Mouse (Mus musculus): ENCODE data around the gene Pdk4. TPM values are rescaled to one million over a fixed set of nuclear protein-coding genes. Genes with fewer than 3 reads are reported as not detected.

Gene Pdk4
- total and polyA plus RNA-seq, 3 experiments, result not detected

GRCm38 (mm10) chr6:5509303-5509702, 13.2 kb upstream of the Pdk4 start:
- Histone ChIP-seq H3K27ac (ENCODE audit: control insufficient read depth, low read depth, low read length) (no peak overlapping the region), H3K36me3 (ENCODE audit: control insufficient read depth in 1 of 2, insufficient read depth in 2 of 2, low read length in 2 of 2) (no peaks in the 10 kb centered on the region), H3K9me3 (replicated peaks; ENCODE audit: insufficient read depth, low read length) (no peaks in the 10 kb centered on the region), H3K27me3 (ENCODE audit: control insufficient read depth in 1 of 2, insufficient read depth in 2 of 2, low read length in 2 of 2) (no peaks in the 10 kb centered on the region), H3K4me3 (ENCODE audit: control insufficient read depth in 1 of 2, insufficient read depth in 1 of 2, low read depth in 2 of 2, low read length in 2 of 2) (no peak overlapping the region), H3K79me2 (ENCODE audit: control insufficient read depth, insufficient read depth, low read length, poor library complexity) (no peaks in the 10 kb centered on the region), H3K9ac (ENCODE audit: control insufficient read depth, low read depth, low read length, poor library complexity, severe bottlenecking) (no peak overlapping the region), H3K4me1 (ENCODE audit: control insufficient read depth in 1 of 2, insufficient read depth in 2 of 2, low read length in 2 of 2) (no peaks in the 10 kb centered on the region)
- TF ChIP-seq MAX (IDR thresholded peaks at IDR 0.05; ENCODE audit: low read length) (no peak), CHD2 (IDR thresholded peaks at IDR 0.05; ENCODE audit: low read length) (no peak), JUND (IDR thresholded peaks at IDR 0.05; ENCODE audit: low read depth, low read length) (no peak), ELF1 (IDR thresholded peaks at IDR 0.05; ENCODE audit: low read depth, low read length) (no peak), NELFE (IDR thresholded peaks at IDR 0.05; ENCODE audit: low read depth, low read length) (no peak), CTCF (IDR thresholded peaks at IDR 0.05 in 2 of 3, conservative IDR thresholded peaks at IDR 0.05 in 1 of 3; ENCODE audit: control insufficient read depth in 1 of 3, insufficient read depth in 1 of 3, low read depth in 2 of 3, low read length in 3 of 3, poor library complexity in 1 of 3, severe bottlenecking in 1 of 3) (no peak)
- no peak for DNase-seq (ENCODE audit: low read depth, low spot score)

GRCm38 (mm10) chr6:5507821-5508220, 11.7 kb upstream of the Pdk4 start:
- H3K9ac ChIP-seq (ENCODE audit: control insufficient read depth, low read depth, low read length, poor library complexity, severe bottlenecking), result no peak overlapping the region
- no peak overlapping the region for H3K4me3 ChIP-seq (ENCODE audit: control insufficient read depth in 1 of 2, insufficient read depth in 1 of 2, low read depth in 2 of 2, low read length in 2 of 2)
- H3K79me2 ChIP-seq (ENCODE audit: control insufficient read depth, insufficient read depth, low read length, poor library complexity), result no peaks in the 10 kb centered on the region
- no peaks in the 10 kb centered on the region for H3K36me3 ChIP-seq (ENCODE audit: control insufficient read depth in 1 of 2, insufficient read depth in 2 of 2, low read length in 2 of 2)
- no peaks in the 10 kb centered on the region for H3K4me1 ChIP-seq (ENCODE audit: control insufficient read depth in 1 of 2, insufficient read depth in 2 of 2, low read length in 2 of 2)
- TF ChIP-seq MYC (IDR thresholded peaks at IDR 0.05; ENCODE audit: low read depth, low read length) (no peak), NELFE (IDR thresholded peaks at IDR 0.05; ENCODE audit: low read depth, low read length) (no peak), SMC3 (IDR thresholded peaks at IDR 0.05; ENCODE audit: low read depth, low read length) (no peak), HCFC1 (IDR thresholded peaks at IDR 0.05; ENCODE audit: low read depth, low read length) (no peak), ZKSCAN1 (IDR thresholded peaks at IDR 0.05; ENCODE audit: low read depth, low read length) (no peak), POLR2AphosphoS2 (IDR thresholded peaks at IDR 0.05; ENCODE audit: low read length) (no peak), USF1 (IDR thresholded peaks at IDR 0.05; ENCODE audit: low read depth, low read length) (no peak), MAX (IDR thresholded peaks at IDR 0.05; ENCODE audit: low read length) (no peak), GATA1 (IDR thresholded peaks at IDR 0.05; ENCODE audit: low read depth, low read length) (no peak), CHD2 (IDR thresholded peaks at IDR 0.05; ENCODE audit: low read length) (no peak), ELF1 (IDR thresholded peaks at IDR 0.05; ENCODE audit: low read depth, low read length) (no peak), CHD1 (IDR thresholded peaks at IDR 0.05; ENCODE audit: low read depth, low read length) (no peak), UBTF (IDR thresholded peaks at IDR 0.05; ENCODE audit: borderline replicate concordance, insufficient read depth, low read depth, low read length) (no peak), EP300 (IDR thresholded peaks at IDR 0.05; ENCODE audit: low read depth in 1 of 2, low read length in 2 of 2) (no peak), E2F4 (IDR thresholded peaks at IDR 0.05; ENCODE audit: borderline replicate concordance, low read depth, low read length) (no peak), NRF1 (IDR thresholded peaks at IDR 0.05; ENCODE audit: insufficient read depth, low read depth, low read length, poor library complexity, severe bottlenecking) (no peak), ZC3H11A (IDR thresholded peaks at IDR 0.05; ENCODE audit: low read depth, low read length) (no peak), CTCF (IDR thresholded peaks at IDR 0.05 in 2 of 3, conservative IDR thresholded peaks at IDR 0.05 in 1 of 3; ENCODE audit: control insufficient read depth in 1 of 3, insufficient read depth in 1 of 3, low read depth in 2 of 3, low read length in 3 of 3, poor library complexity in 1 of 3, severe bottlenecking in 1 of 3) (no peak), TBP (IDR thresholded peaks at IDR 0.05; ENCODE audit: low read depth, low read length) (no peak)
- H3K27me3 ChIP-seq (ENCODE audit: control insufficient read depth in 1 of 2, insufficient read depth in 2 of 2, low read length in 2 of 2), result no peaks in the 10 kb centered on the region
- no peak for DNase-seq (ENCODE audit: low read depth, low spot score)
- no peak overlapping the region for H3K27ac ChIP-seq (ENCODE audit: control insufficient read depth, low read depth, low read length)
- H3K9me3 ChIP-seq (replicated peaks; ENCODE audit: insufficient read depth, low read length), result no peaks in the 10 kb centered on the region

Data from MEL (cell line).